Mouse (Mus musculus) lung, postnatal 0 days (tissue): ENCODE results near the gene Tbc1d16. TPM values are rescaled to one million over a fixed set of nuclear protein-coding genes. Genes with fewer than 3 reads are reported as not detected.
A peak's percentile ranks its signal among the peaks of the same experiment; 100 is the strongest.
"Not testable (repeated sequence)": the region's sequence is repeated elsewhere in the genome, so short reads cannot be mapped to it uniquely, and the experiment has no call there.

Experiments
- ATAC-seq: fragments of 200-750 bp; cut with Nextera tagmentation; 2 replicates; pipeline ENCODE4 v1.8.0; 2017; ENCODE audit warnings: moderate library complexity
- DNase-seq: peaks from one replicate; pipeline ENCODE4 v3.0.0-alpha.2; 2016; ENCODE audit warnings: low spot score
- H3K27ac ChIP-seq: fragments of 300-500 bp; sonication (generic); 2 replicates; pipeline ENCODE4 v1.5.1; 2014; ENCODE audit warnings: antibody characterized with exemption, mild to moderate bottlenecking, low read length, mixed read lengths
- H3K27me3 ChIP-seq: fragments of 300-500 bp; sonication (generic); replicated peaks from 2 replicates; pipeline ENCODE4 v1.6.1; 2014; ENCODE audit warnings: low read length, mixed read lengths; ENCODE audit not compliant: insufficient read depth
- H3K36me3 ChIP-seq: fragments of 300-500 bp; sonication (generic); 2 replicates; pipeline ENCODE4 v1.6.1; 2014; ENCODE audit warnings: low read length, mixed read lengths; ENCODE audit not compliant: insufficient read depth
- H3K4me1 ChIP-seq: fragments of 300-500 bp; sonication (generic); 2 replicates; pipeline ENCODE4 v1.6.1; 2014; ENCODE audit warnings: antibody characterized with exemption, low read depth, low read length, mixed read lengths; ENCODE audit not compliant: insufficient read depth
- H3K4me2 ChIP-seq: fragments of 300-500 bp; sonication (generic); replicated peaks from 2 replicates; pipeline ENCODE4 v1.6.1; 2014; ENCODE audit warnings: low read depth, mild to moderate bottlenecking, low read length, moderate library complexity, mixed read lengths
- H3K4me3 ChIP-seq: fragments of 300-500 bp; sonication (generic); 2 replicates; pipeline ENCODE4 v1.5.1; 2014; ENCODE audit warnings: low read depth, low read length
- H3K9ac ChIP-seq: fragments of 300-500 bp; sonication (generic); replicated peaks from 2 replicates; pipeline ENCODE4 v1.6.1; 2014; ENCODE audit warnings: low read depth, mild to moderate bottlenecking
- H3K9me3 ChIP-seq: fragments of 300-500 bp; sonication (generic); 2 replicates; pipeline ENCODE4 v1.6.1; 2016; ENCODE audit warnings: low read length, mixed read lengths
- CTCF ChIP-seq: IDR thresholded peaks from 2 replicates; pipeline ENCODE4 v1.5.1; 2016; ENCODE audit warnings: antibody characterized with exemption, mild to moderate bottlenecking
- EP300 ChIP-seq: IDR thresholded peaks from 2 replicates; pipeline ENCODE4 v1.6.1; 2016; ENCODE audit warnings: antibody characterized with exemption, mild to moderate bottlenecking, control low read depth
- WGBS: fragments of 180-500 bp; shearing (Covaris S2); extraction: QIAGEN DNeasy Blood & Tissue Kit; methylation state at CpG from one replicate; pipeline ENCODE4 v1.1.7; 2014; 5-methylcytosine and 5-hydroxymethylcytosine counted together
- microRNA-seq: library from miRNA; unstranded; fragments of <30 nt; microRNA quantifications from one replicate; pipeline ENCODE4, GENCODE M21; 2016
- polyA plus RNA-seq: library from polyadenylated mRNA; unstranded; fragments of >200 nt; fragmentation: Nextera tagmentation; extraction: Ambion mirVana; gene quantifications from 2 replicates; pipeline ENCODE4 v1.2.1, GENCODE M21; 2015

Gene Tbc1d16
- polyA plus RNA-seq, 1 experiment from 2014 or later: 11.9 TPM

- 67% methylated on average over 3 of the region's 3 CpGs for WGBS
- no peaks in the 10 kb centered on the region for H3K36me3 ChIP-seq
Measured at GRCm38 (mm10) chr11:119103991-119104390, 124.3 kb downstream of the Tbc1d16 start.

GRCm38 (mm10) chr11:119100355-119100754, 127.9 kb downstream of the Tbc1d16 start:
- not testable (repeated sequence) for DNase-seq, H3K9ac ChIP-seq, H3K27ac ChIP-seq, H3K4me2 ChIP-seq, H3K4me3 ChIP-seq, H3K27me3 ChIP-seq, H3K9me3 ChIP-seq, ATAC-seq, H3K4me1 ChIP-seq, H3K36me3 ChIP-seq
- 72% methylated on average over 4 of the region's 4 CpGs for WGBS

More at GRCm38 (mm10) chr11:119103991-119104390, 124.3 kb downstream of the Tbc1d16 start:
- H3K4me3 ChIP-seq: no peak overlapping the region
- ATAC-seq: no peak
- TF ChIP-seq CTCF (no peak), EP300 (no peak)
- no peak overlapping the region for H3K27ac ChIP-seq
- peaks cover 10% of the 10 kb centered on the region; the same call in 1 of the 2 replicates for H3K4me1 ChIP-seq
- H3K9ac ChIP-seq: no peak overlapping the region
- H3K9me3 ChIP-seq: no peaks in the 10 kb centered on the region
- H3K27me3 ChIP-seq: no peaks in the 10 kb centered on the region
- no peak for DNase-seq
- H3K4me2 ChIP-seq: no peak overlapping the region

GRCm38 (mm10) chr11:119098202-119098601, 130.1 kb downstream of the Tbc1d16 start:
- ATAC-seq (no peak), DNase-seq (no peak)
- Histone ChIP-seq H3K27me3 (no peaks in the 10 kb centered on the region), H3K9me3 (no peaks in the 10 kb centered on the region), H3K9ac (no peak overlapping the region), H3K4me2 (no peak overlapping the region), H3K36me3 (no peaks in the 10 kb centered on the region), H3K4me1 (no peaks in the 10 kb centered on the region), H3K4me3 (no peak overlapping the region), H3K27ac (no peak overlapping the region)
- TF ChIP-seq CTCF (no peak), EP300 (no peak)
- WGBS: 60% methylated on average over 4 of the region's 4 CpGs

GRCm38 (mm10) chr11:119095441-119095840, 132.9 kb downstream of the Tbc1d16 start:
- Histone ChIP-seq H3K4me1 (peaks cover 6% of the 10 kb centered on the region; the same call in 1 of the 2 replicates), H3K27ac (no peak overlapping the region), H3K27me3 (no peaks in the 10 kb centered on the region), H3K4me2 (no peak overlapping the region), H3K9me3 (no peaks in the 10 kb centered on the region), H3K36me3 (no peaks in the 10 kb centered on the region), H3K4me3 (no peak overlapping the region), H3K9ac (no peak overlapping the region)
- peak; percentile 40 for DNase-seq
- 47% methylated on average over 3 of the region's 3 CpGs for WGBS
- no peak for TF ChIP-seq EP300
- TF ChIP-seq CTCF: no peak
- no peak for ATAC-seq

- Histone ChIP-seq H3K4me1 (peaks cover 21% of the 10 kb centered on the region), H3K27ac (no peak overlapping the region), H3K9me3 (no peaks in the 10 kb centered on the region), H3K27me3 (no peaks in the 10 kb centered on the region), H3K4me2 (no peak overlapping the region), H3K4me3 (no peak overlapping the region), H3K9ac (no peak overlapping the region), H3K36me3 (no peaks in the 10 kb centered on the region)
- DNase-seq (no peak), ATAC-seq (no peak)
- 50% methylated on average over 1 of the region's 1 CpGs for WGBS
- TF ChIP-seq EP300 (no peak), CTCF (no peak)
Measured at GRCm38 (mm10) chr11:119093322-119093721, 135.0 kb downstream of the Tbc1d16 start.

Small RNA genes within 50 kb of the gene (microRNA-seq; reads per million reads assigned to microRNA genes)
- gene Mir6934: 2.4 reads per million, percentile 2 among the genes with 10 or more reads in this experiment

Other genes starting within 250 kb of the Tbc1d16 start
- not detected in 2 replicates for gene Enpp7, start 240.3 kb downstream of the Tbc1d16 start, polyA plus RNA-seq
- gene Cbx2, start 205.5 kb downstream of the Tbc1d16 start, polyA plus RNA-seq: 6.2 and 6.9 TPM in 2 replicates
- 9.4 and 9.8 TPM in 2 replicates for gene Cbx8, start 187.5 kb downstream of the Tbc1d16 start, polyA plus RNA-seq
- gene Cbx4, start 142.3 kb downstream of the Tbc1d16 start, polyA plus RNA-seq: 8.9 and 9.7 TPM in 2 replicates
- gene Ccdc40, start 73 bp upstream of the Tbc1d16 start, polyA plus RNA-seq: 6.1 and 6.3 TPM in 2 replicates
- gene Gaa, start 39.4 kb upstream of the Tbc1d16 start, polyA plus RNA-seq: 39.1 and 45.1 TPM in 2 replicates
- 187 and 207 TPM in 2 replicates for gene Eif4a3, start 71.6 kb upstream of the Tbc1d16 start, polyA plus RNA-seq
- gene Card14, start 79.3 kb upstream of the Tbc1d16 start, polyA plus RNA-seq: 0.06 TPM in 1 of 2 replicates, not detected in the other
- gene Sgsh, start 127.0 kb upstream of the Tbc1d16 start, polyA plus RNA-seq: 12.6 TPM in 2 replicates
- gene Slc26a11, start 127.1 kb upstream of the Tbc1d16 start, polyA plus RNA-seq: 11.6 and 12.0 TPM in 2 replicates
- 8.2 and 9.7 TPM in 2 replicates for gene Rnf213, start 164.6 kb upstream of the Tbc1d16 start, polyA plus RNA-seq